Mouse (Mus musculus) CH12.LX (cell line): ENCODE data around the gene Slc28a3.

Experiments used
- CHD1 ChIP-seq: IDR thresholded peaks from 2 replicates; pipeline ENCODE4 v1.6.1; 2012; ENCODE audit warnings: low read depth, low read length, improper control_type of control experiment, inconsistent platforms
- CTCF ChIP-seq, 2 experiments: IDR thresholded peaks in 1 of 2; conservative IDR thresholded peaks in 1 of 2; 2 replicates each; pipeline ENCODE4 v1.5.1; 2011 to 2012; ENCODE audit warnings: low read depth in 2 of 2, low read length in 2 of 2, improper control_type of control experiment in 1 of 2, inconsistent platforms in 1 of 2, mild to moderate bottlenecking in 1 of 2, moderate library complexity in 1 of 2
- HCFC1 ChIP-seq: IDR thresholded peaks from 2 replicates; pipeline ENCODE4 v1.6.1; 2012; ENCODE audit warnings: low read depth, mild to moderate bottlenecking, inconsistent platforms, low read length, improper control_type of control experiment
- MXI1 ChIP-seq: IDR thresholded peaks from 2 replicates; pipeline ENCODE4 v1.6.1; 2011; ENCODE audit warnings: mild to moderate bottlenecking, low read depth, low read length, improper control_type of control experiment
- POLR2A ChIP-seq: IDR thresholded peaks from 2 replicates; pipeline ENCODE4 v1.6.1; 2011; ENCODE audit warnings: low read depth, mild to moderate bottlenecking, improper control_type of control experiment, low read length
- UBTF ChIP-seq: IDR thresholded peaks from 2 replicates; pipeline ENCODE4 v1.6.1; 2012; ENCODE audit warnings: low read depth, mild to moderate bottlenecking, inconsistent platforms, low read length, improper control_type of control experiment, moderate library complexity
- USF1 ChIP-seq: IDR thresholded peaks from 2 replicates; pipeline ENCODE4 v1.6.1; 2014; ENCODE audit warnings: low read depth, mild to moderate bottlenecking, inconsistent platforms, low read length, improper control_type of control experiment

DNA sequence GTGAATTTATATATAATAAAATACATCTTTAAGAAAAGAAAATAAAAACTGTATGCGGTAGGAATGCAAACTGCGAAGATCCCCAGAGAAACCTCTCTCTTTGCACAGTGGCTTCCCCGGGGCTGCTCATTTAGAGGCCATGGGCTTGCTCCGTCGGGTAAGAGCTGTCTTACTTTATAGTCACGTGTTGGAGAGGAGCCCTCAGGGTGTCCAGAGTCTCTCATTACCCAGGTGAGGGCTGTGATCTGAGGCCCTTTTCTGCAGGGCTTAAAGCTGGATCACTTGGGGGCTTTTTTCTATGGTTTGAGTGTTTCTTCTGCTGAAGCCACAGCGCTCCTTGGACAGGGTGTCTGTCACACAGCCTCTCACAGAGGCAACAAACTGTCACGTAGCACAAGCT lies 68.5 kb downstream of the Slc28a3 start:
- TF ChIP-seq CTCF (conservative IDR thresholded peaks at IDR 0.05 in 1 of 2, IDR thresholded peaks at IDR 0.05 in 1 of 2; ENCODE audit: low read depth in 2 of 2, low read length in 2 of 2): no peak
- TF ChIP-seq HCFC1: no peak
- no peak for TF ChIP-seq USF1
- TF ChIP-seq POLR2A: no peak
- no peak for TF ChIP-seq MXI1
- no peak for TF ChIP-seq CHD1
- TF ChIP-seq UBTF: no peak
